Mouse (Mus musculus): ENCODE measurements at regions not wholly inside any gene's neighbourhood (a gene's known extent, or its start where the extent isn't known, plus 50 kb on each side); places are given as distances from the start of the nearest gene placed in this dataset.

- no peak overlapping the region for H3K4me3 ChIP-seq
- no peak for DNase-seq (ENCODE audit: low spot score)
- WGBS = 97% methylated on average over 4 of the region's 4 CpGs
- H3K27me3 ChIP-seq (ENCODE audit: low read depth, poor library complexity, severe bottlenecking) = no peaks in the 10 kb centered on the region
- no peaks in the 10 kb centered on the region for H3K4me1 ChIP-seq
- H3K36me3 ChIP-seq = no peaks in the 10 kb centered on the region
- no peak overlapping the region for H3K27ac ChIP-seq
- H3K9me3 ChIP-seq (replicated peaks) = no peaks in the 10 kb centered on the region
Measured at GRCm38 (mm10) chr4:131685544-131685943, 152.5 kb downstream of the Ptpru start.

- H3K27me3 ChIP-seq (ENCODE audit: low read depth, poor library complexity, severe bottlenecking) = no peaks in the 10 kb centered on the region
- no peaks in the 10 kb centered on the region for H3K9me3 ChIP-seq (replicated peaks)
- WGBS = 9% methylated on average over 5 of the region's 5 CpGs
- no peaks in the 10 kb centered on the region for H3K36me3 ChIP-seq
- no peak overlapping the region for H3K27ac ChIP-seq
- H3K4me3 ChIP-seq = no peak overlapping the region
- peaks cover 10% of the 10 kb centered on the region for H3K4me1 ChIP-seq
- DNase-seq (ENCODE audit: low spot score) = peak; percentile 72
Measured at GRCm38 (mm10) chr4:131694232-131694631, 143.9 kb downstream of the Ptpru start.

- H3K4me1 ChIP-seq = peaks cover 10% of the 10 kb centered on the region
- H3K9me3 ChIP-seq (replicated peaks) = no peaks in the 10 kb centered on the region
- no peak for DNase-seq (ENCODE audit: low spot score)
- H3K4me3 ChIP-seq = no peak overlapping the region
- WGBS = 66% methylated on average over 26 of the region's 26 CpGs
- H3K27me3 ChIP-seq (ENCODE audit: low read depth, poor library complexity, severe bottlenecking) = no peaks in the 10 kb centered on the region
- H3K36me3 ChIP-seq = no peaks in the 10 kb centered on the region
- peak overlapping the region; percentile 50; the same call in 1 of the 2 replicates for H3K27ac ChIP-seq
Measured at GRCm38 (mm10) chr4:131695941-131696912, 141.9 kb downstream of the Ptpru start.

Data from limb, embryonic 10.5 days (tissue).